Mouse (Mus musculus) heart, postnatal 0 days (tissue): Measurements from ENCODE around the gene Zscan22.

Experiments used
- CTCF ChIP-seq: IDR thresholded peaks from 2 replicates; pipeline ENCODE4 v1.5.1; 2016; ENCODE audit warnings: antibody characterized with exemption, control low read depth, low read depth
- EP300 ChIP-seq: IDR thresholded peaks from 2 replicates; pipeline ENCODE4 v1.6.1; 2016; ENCODE audit warnings: antibody characterized with exemption, low read depth

- no peak for TF ChIP-seq CTCF
- no peak for TF ChIP-seq EP300
Measured at GRCm38 (mm10) chr7:12901517-12901916, 3.9 kb downstream of the Zscan22 start.
